Mouse (Mus musculus) ES-Bruce4 (cell line): ENCODE results near the gene Ccnc. TPM values are rescaled to one million over a fixed set of nuclear protein-coding genes. Genes with fewer than 3 reads are reported as not detected.

Experiments
- H3K27ac ChIP-seq: 2 replicates; pipeline ENCODE4 v1.5.1; 2012; ENCODE audit warnings: low read length, inconsistent platforms; ENCODE audit not compliant: insufficient read depth
- H3K27me3 ChIP-seq: 2 replicates; pipeline ENCODE4 v1.6.1; 2012; ENCODE audit warnings: mild to moderate bottlenecking, low read length, inconsistent platforms; ENCODE audit not compliant: control insufficient read depth, poor library complexity, insufficient read depth, severe bottlenecking
- H3K36me3 ChIP-seq: 2 replicates; pipeline ENCODE4 v1.6.1; 2012; ENCODE audit warnings: inconsistent platforms, mild to moderate bottlenecking, low read length, moderate library complexity; ENCODE audit not compliant: control insufficient read depth, poor library complexity, insufficient read depth, severe bottlenecking
- H3K4me1 ChIP-seq: one replicate; pipeline ENCODE4 v1.8.1; 2011; ENCODE audit warnings: low read length; ENCODE audit not compliant: control insufficient read depth, insufficient read depth
- H3K4me3 ChIP-seq: 2 replicates; pipeline ENCODE4 v1.5.1; 2011; ENCODE audit warnings: low read depth, mild to moderate bottlenecking, low read length
- H3K9ac ChIP-seq: 2 replicates; pipeline ENCODE4 v1.6.1; 2012; ENCODE audit warnings: low read depth, mild to moderate bottlenecking, inconsistent platforms; ENCODE audit not compliant: poor library complexity, severe bottlenecking
- H3K9me3 ChIP-seq: replicated peaks from 2 replicates; pipeline ENCODE4 v1.6.1; 2012; ENCODE audit warnings: mild to moderate bottlenecking, low read length, inconsistent platforms; ENCODE audit not compliant: control insufficient read depth, poor library complexity, insufficient read depth, severe bottlenecking
- CTCF ChIP-seq: IDR thresholded peaks from one replicate; pipeline ENCODE4 v1.8.1; 2011; ENCODE audit warnings: low read depth, low read length
- EP300 ChIP-seq: IDR thresholded peaks from 2 replicates; pipeline ENCODE4 v1.6.1; 2011; ENCODE audit warnings: low read depth, low read length; ENCODE audit not compliant: insufficient read depth
- POLR2A ChIP-seq: IDR thresholded peaks from one replicate; pipeline ENCODE4 v1.8.1; 2011; ENCODE audit warnings: low read length; ENCODE audit not compliant: insufficient read depth
- polyA plus RNA-seq: library from polyadenylated mRNA; stranded (reverse); fragments of >200 nt; gene quantifications from 2 replicates; pipeline ENCODE4 v1.2.4, GENCODE M21; 2011; ENCODE audit warnings: low read depth; ENCODE audit not compliant: missing spikeins, insufficient read depth, insufficient read length

Gene Ccnc
- polyA plus RNA-seq, 1 experiment = 95.5 TPM

DNA sequence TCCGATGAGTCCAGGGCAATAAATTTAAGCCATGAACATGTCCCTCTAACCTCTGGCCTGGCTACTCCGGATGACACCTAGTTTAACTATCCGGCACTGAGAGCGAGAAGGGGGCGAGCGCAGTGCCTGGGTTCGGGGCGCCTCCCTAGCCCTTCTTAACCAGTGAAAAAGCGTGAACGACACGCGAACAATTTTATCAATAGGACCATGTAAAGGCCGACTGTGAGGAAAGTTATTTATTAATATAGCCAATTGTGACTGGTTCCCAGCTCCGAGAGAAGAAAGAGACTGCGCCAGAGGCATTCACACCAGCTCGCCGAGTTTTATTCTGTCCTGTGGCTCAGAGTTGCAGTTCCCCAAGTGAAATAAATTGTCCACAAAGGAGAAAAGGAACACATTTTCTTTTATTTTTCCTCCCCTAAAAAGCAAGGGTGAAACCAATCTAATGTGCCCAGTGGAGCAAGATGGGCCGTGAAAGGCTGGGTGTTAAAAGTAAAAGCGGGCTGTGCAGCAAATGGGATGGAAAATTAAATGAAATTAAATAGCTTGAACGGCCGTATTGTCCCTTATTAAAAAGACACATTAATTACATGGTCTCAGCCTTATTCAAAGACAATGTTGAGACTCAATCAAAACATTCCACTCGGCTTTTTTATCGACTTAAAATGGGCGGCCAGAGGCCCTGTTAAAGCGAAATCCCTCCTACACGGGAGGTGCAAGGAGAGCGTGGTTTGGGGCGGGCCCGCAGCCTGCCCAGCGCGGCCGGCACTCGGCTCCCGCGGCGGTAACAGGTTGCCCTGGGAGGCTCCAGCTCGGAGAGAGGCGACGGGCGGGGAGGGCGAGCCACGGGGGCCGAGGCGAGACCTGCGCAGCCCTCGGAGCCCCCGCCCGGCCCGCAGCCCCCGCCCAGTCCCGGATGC, 39.5 kb upstream of the Ccnc start:
- Histone ChIP-seq H3K4me3 (peak overlapping the region; percentile 68), H3K27me3 (peaks cover 45% of the 10 kb centered on the region), H3K9ac (peak overlapping the region; percentile 83), H3K27ac (no peak overlapping the region), H3K9me3 (no peaks in the 10 kb centered on the region), H3K36me3 (no peaks in the 10 kb centered on the region), H3K4me1 (no peaks in the 10 kb centered on the region)
- TF ChIP-seq POLR2A (no peak), CTCF (no peak), EP300 (no peak)

DNA sequence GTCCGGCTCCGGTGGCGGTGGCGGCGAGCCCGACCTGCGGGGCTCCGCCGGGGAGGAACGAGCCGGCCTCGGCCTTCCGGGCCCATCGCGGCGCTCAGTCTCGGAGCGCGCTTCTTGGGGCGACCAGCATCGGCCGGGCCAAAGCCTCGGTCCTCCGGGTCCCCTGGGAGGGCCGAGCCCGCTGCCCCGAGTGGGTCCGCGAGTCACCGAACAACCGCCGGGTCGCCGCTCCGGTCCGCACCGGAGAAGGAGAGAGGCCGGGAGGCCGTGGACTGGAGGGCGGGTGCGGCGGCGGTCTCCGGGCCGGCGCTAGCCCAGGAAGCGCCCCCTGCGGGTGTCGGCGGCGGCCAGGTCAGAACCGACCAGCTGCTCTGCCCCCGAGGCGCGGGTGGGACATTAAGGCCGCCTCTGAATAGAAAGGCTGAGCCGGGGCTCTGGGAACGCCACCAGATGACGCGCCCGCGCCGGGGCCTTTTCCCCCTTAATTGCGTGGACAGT, 38.7 kb upstream of the Ccnc start:
- Histone ChIP-seq H3K9me3 (no peaks in the 10 kb centered on the region), H3K9ac (peak overlapping the region; percentile 83), H3K4me3 (peak overlapping the region; percentile 68), H3K36me3 (no peaks in the 10 kb centered on the region), H3K27ac (no peak overlapping the region), H3K27me3 (peaks cover 45% of the 10 kb centered on the region), H3K4me1 (no peaks in the 10 kb centered on the region)
- TF ChIP-seq EP300 = no peak
- no peak for TF ChIP-seq POLR2A
- TF ChIP-seq CTCF = no peak

DNA sequence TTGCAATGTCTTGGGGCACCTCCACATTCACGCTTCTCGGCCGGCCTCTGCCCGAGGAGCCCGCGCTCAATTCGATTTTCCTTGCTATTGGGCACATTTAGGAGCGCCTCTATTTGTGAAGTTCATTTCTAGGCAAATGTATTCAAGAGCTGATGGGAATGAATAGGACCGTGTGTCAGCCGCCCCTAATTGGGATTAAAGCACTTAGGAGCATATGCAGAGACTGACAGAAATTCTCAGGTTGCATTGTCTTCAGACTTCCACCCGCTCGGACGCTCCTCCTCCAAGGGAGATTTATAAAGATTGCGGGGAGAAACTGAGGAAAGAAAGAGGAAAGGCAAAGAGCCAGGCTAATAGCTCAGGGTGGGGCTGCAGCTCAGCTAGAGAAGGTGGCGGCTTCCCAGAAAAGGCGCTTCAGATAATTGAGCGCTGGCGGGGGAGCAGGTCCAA, 38.0 kb upstream of the Ccnc start:
- Histone ChIP-seq H3K9ac (no peak overlapping the region), H3K27me3 (peaks cover 44% of the 10 kb centered on the region), H3K4me1 (no peaks in the 10 kb centered on the region), H3K4me3 (0 out of 2 replicates have a peak overlapping the region, but pooled peaks have one; percentile 6), H3K36me3 (no peaks in the 10 kb centered on the region), H3K27ac (no peak overlapping the region), H3K9me3 (no peaks in the 10 kb centered on the region)
- TF ChIP-seq EP300 = no peak
- TF ChIP-seq POLR2A = no peak
- TF ChIP-seq CTCF = no peak

- Histone ChIP-seq H3K36me3 (no peaks in the 10 kb centered on the region), H3K9ac (no peak overlapping the region), H3K27me3 (peaks cover 38% of the 10 kb centered on the region), H3K4me3 (no peak overlapping the region), H3K9me3 (no peaks in the 10 kb centered on the region), H3K4me1 (no peaks in the 10 kb centered on the region), H3K27ac (no peak overlapping the region)
- TF ChIP-seq CTCF = no peak
- TF ChIP-seq EP300 = no peak
- TF ChIP-seq POLR2A = no peak
Observed at GRCm38 (mm10) chr4:21690221-21690620, 37.3 kb upstream of the Ccnc start.

DNA sequence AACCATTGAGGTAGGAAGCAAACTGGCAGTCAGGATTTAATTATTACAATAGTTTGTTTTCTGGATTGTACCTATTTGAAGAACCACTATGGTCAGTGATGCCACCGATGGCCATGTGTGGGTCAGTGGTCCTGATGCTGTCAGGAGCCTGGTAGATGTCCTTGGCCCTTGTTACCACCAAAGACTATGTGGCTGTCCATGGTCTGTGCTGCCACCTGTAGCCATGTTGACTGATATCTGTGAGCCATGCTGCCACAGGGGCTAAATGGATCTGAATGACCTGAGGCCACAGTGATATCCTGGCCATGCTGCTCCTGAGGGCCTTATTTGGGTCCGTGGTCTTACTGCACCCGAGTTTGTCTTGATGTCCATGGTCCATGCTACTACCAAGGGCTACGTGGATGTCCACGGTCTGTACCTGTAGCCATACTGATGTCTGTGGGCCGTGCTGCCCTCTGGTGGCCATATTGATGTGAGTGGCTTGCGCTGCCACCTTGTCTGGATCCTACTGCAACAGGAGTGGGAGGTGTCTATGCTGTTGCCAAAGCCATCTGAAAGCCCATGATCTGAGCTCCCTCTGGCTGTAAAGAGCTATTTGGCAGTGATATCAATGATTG, 31.8 kb upstream of the Ccnc start:
- H3K36me3 ChIP-seq = no peaks in the 10 kb centered on the region
- TF ChIP-seq EP300 (no peak), CTCF (peak; percentile 99), POLR2A (no peak)
- H3K9me3 ChIP-seq = no peaks in the 10 kb centered on the region
- no peak overlapping the region for H3K9ac ChIP-seq
- H3K27ac ChIP-seq = no peak overlapping the region
- H3K4me3 ChIP-seq = no peak overlapping the region
- no peaks in the 10 kb centered on the region for H3K4me1 ChIP-seq
- H3K27me3 ChIP-seq = peaks cover 3% of the 10 kb centered on the region; the same call in 1 of the 2 replicates

GRCm38 (mm10) chr4:21705046-21705445, 22.5 kb upstream of the Ccnc start:
- TF ChIP-seq CTCF (no peak), POLR2A (no peak), EP300 (no peak)
- Histone ChIP-seq H3K27ac (no peak overlapping the region), H3K9ac (no peak overlapping the region), H3K4me3 (no peak overlapping the region), H3K4me1 (no peaks in the 10 kb centered on the region), H3K9me3 (no peaks in the 10 kb centered on the region), H3K36me3 (no peaks in the 10 kb centered on the region), H3K27me3 (no peaks in the 10 kb centered on the region)
